In genomic region chr10:84701110-84701509, GRCm38 (mm10) we compare ENCODE assay signal across 7 mouse cellular contexts. TPM values are rescaled to one million over a fixed set of nuclear protein-coding genes. Genes with fewer than 3 reads are reported as not detected.
DNase-seq lines count a peak whose midpoint lies in the region; ATAC-seq lines count a peak whose summit lies in the region.

No protein-coding gene starts in this region.

- ATAC-seq in common myeloid progenitor, adult 5-6 weeks (replicated peaks; ENCODE audit: low read depth, poor library complexity, severe bottlenecking): peak; percentile 50; the same call in 1 of the 2 replicates

- DNase-seq in 3T3-L1 (ENCODE audit: low read depth, low spot score): peak; percentile 91
- DNase-seq in CD4-positive helper T cell, adult 2 months (ENCODE audit: low read depth, low spot score): peak; percentile 51
- DNase-seq in induced T-regulatory cell, adult 2 months (ENCODE audit: low read depth): peak; percentile 34
- peak; percentile 39 for DNase-seq in testis, postnatal 14 days (ENCODE audit: low spot score)
- no peak for DNase-seq in cerebellum, adult 11-12 months
- no peak for DNase-seq in layer of hippocampus, adult 11-12 months (ENCODE audit: low spot score)

RNA-seq across cellular contexts. Expression of gene Rfx4, which starts 54.8 kb away (rescaled TPM):
- total RNA-seq in common myeloid progenitor, adult 5-6 weeks (2017): not detected in 2 replicates

Comparison
In these comparisons a context has a peak if more than half of its experiments do, and no peak if none do; other contexts are left out.
1. DNase-seq: peak in 3T3-L1 (single experiment), CD4-positive helper T cell, adult 2 months (single experiment), induced T-regulatory cell, adult 2 months (single experiment) and testis, postnatal 14 days (single experiment); none in cerebellum, adult 11-12 months (single experiment) and layer of hippocampus, adult 11-12 months (single experiment).